ENCODE assay signal across 25 mouse cellular contexts in the genomic region with DNA sequence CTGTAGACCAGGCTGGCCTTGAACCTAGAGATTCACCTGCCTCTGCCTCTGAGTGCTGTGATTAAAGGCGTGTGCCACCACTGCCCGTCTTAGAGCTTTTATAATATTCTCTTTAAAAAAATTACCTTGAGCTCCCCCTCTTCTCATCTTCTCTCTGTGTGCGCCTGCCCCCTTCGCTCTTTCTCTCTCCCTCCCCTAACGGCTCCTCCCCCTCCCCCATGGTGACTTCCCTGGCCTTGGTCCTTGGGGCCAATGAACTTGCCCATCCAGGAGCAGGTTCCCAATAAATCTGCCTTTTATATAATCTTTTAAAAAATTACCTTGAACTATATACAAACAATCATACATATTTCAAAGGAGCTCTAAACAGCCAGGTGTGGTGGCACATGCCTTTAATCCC.
"Had no signal": no experiment of that assay in that cellular context is flagged by ENCODE, and none has a peak within 500 bp of the region (broad histone marks: within the 10 kb centered on the region; RNA-seq: fewer than 3 reads in every experiment).

No protein-coding gene starts in this region.

- H3K36me3 ChIP-seq: heart, embryonic 10.5 days; hindbrain, embryonic 10.5 days; intestine, embryonic 15.5 days; limb, embryonic 10.5 days; limb, embryonic 12.5 days had no signal

- H3K27me3 ChIP-seq: heart, embryonic 12.5 days; hindbrain, embryonic 12.5 days; intestine, embryonic 15.5 days; limb, embryonic 12.5 days; liver, embryonic 13.5 days; liver, embryonic 15.5 days had no signal

- H3K27ac ChIP-seq: gastrocnemius, adult 2 months; heart, embryonic 10.5 days; hindbrain, embryonic 10.5 days; hindbrain, embryonic 12.5 days; hindbrain, embryonic 14.5 days; intestine, embryonic 15.5 days; layer of hippocampus, adult 2 months; left cerebral cortex, adult 2 months; limb, embryonic 10.5 days; limb, embryonic 12.5 days; liver, embryonic 15.5 days had no signal

- H3K4me2 ChIP-seq: heart, embryonic 12.5 days; hindbrain, embryonic 12.5 days; hindbrain, embryonic 14.5 days; intestine, embryonic 15.5 days; limb, embryonic 12.5 days; liver, embryonic 11.5 days; liver, embryonic 13.5 days; liver, embryonic 15.5 days had no signal

- H3K4me1 ChIP-seq: heart, embryonic 10.5 days; heart, embryonic 12.5 days; hindbrain, embryonic 12.5 days; intestine, embryonic 15.5 days; limb, embryonic 12.5 days had no signal

- DNase-seq: gastrocnemius, adult 2 months; gastrocnemius, postnatal 10 days; gastrocnemius, postnatal 25 days; heart, adult 18-20 months; heart, postnatal 10 days; heart, postnatal 4 days; kidney, postnatal 14 days; liver; liver, embryonic 13.5 days; liver, postnatal 0 days had no signal

- H3K4me3 ChIP-seq: gastrocnemius, adult 2 months; heart, embryonic 10.5 days; heart, embryonic 12.5 days; hindbrain, embryonic 10.5 days; hindbrain, embryonic 12.5 days; intestine, embryonic 15.5 days; layer of hippocampus, adult 2 months; left cerebral cortex, adult 2 months; limb, embryonic 10.5 days; limb, embryonic 12.5 days; liver, embryonic 13.5 days; liver, embryonic 15.5 days had no signal

- ATAC-seq: hindbrain, embryonic 16.5 days; inflammation-experienced regulatory T-cells, adult 6 months; intestine, embryonic 15.5 days; intestine, postnatal 0 days; liver, postnatal 0 days had no signal

- H3K9ac ChIP-seq: heart, embryonic 12.5 days; hindbrain, embryonic 12.5 days; hindbrain, embryonic 14.5 days; intestine, embryonic 15.5 days; limb, embryonic 12.5 days; liver, embryonic 13.5 days; liver, embryonic 15.5 days; liver, postnatal 0 days had no signal

- H3K9me3 ChIP-seq: heart, embryonic 10.5 days; heart, embryonic 12.5 days; hindbrain, embryonic 10.5 days; hindbrain, embryonic 12.5 days; intestine, embryonic 15.5 days; limb, embryonic 10.5 days; limb, embryonic 12.5 days; liver, embryonic 13.5 days; liver, embryonic 15.5 days had no signal
